Mouse (Mus musculus) monocyte, adult 59 days (primary cell): ENCODE data around the gene Mrps16. TPM values are rescaled to one million over a fixed set of nuclear protein-coding genes. Genes with fewer than 3 reads are reported as not detected.

ENCODE experiments used
- total RNA-seq, 2 experiments: library from RNA; stranded (reverse); gene quantifications; one replicate each; pipeline ENCODE4 v1.2.4; 2023

Gene Mrps16
- 10 to 100 TPM; 23.5 to 27.3 TPM for total RNA-seq

GRCm38 (mm10) chr14:20393205-20393913, at the start of gene Mrps16:
Gene Mrps16, minus strand, starts transcription at chr14:20393634.

GRCm38 (mm10) chr14:20388441-20389129, 4.8 kb downstream of the Mrps16 start, which contains the start of gene Dnajc9:
Gene Dnajc9, minus strand, starts transcription at chr14:20388910.

GRCm38 (mm10) chr14:20347991-20348541, 45.4 kb downstream of the Mrps16 start, which contains the start of the genes Ecd and Fam149b:
Gene Ecd, minus strand, starts transcription at chr14:20348121.
Gene Fam149b, plus strand, starts transcription at chr14:20348162.

Other genes starting within 250 kb of the Mrps16 start
- gene Kcnk5, start 211.8 kb downstream of the Mrps16 start, total RNA-seq: under 1 TPM in 1 of 2 experiments, not detected in 1; 0.13 TPM
- not detected for gene Kcnk16, start 124.4 kb downstream of the Mrps16 start, total RNA-seq
- 10 to 100 TPM; 30.3 to 31.9 TPM for gene Nudt13, start 98.9 kb downstream of the Mrps16 start, total RNA-seq
- gene Ecd, start 45.5 kb downstream of the Mrps16 start, total RNA-seq: 10 to 100 TPM; 25.6 to 28.5 TPM
- gene Fam149b, start 45.5 kb downstream of the Mrps16 start, total RNA-seq: 10 to 100 TPM; 22.3 to 23.6 TPM
- gene Dnajc9, start 4.7 kb downstream of the Mrps16 start, total RNA-seq: 1 to 10 TPM; 9.1 to 9.3 TPM
- not detected for gene Cfap70, start 58.6 kb upstream of the Mrps16 start, total RNA-seq
- 10 to 100 TPM; 60.9 to 75.6 TPM for gene Anxa7, start 86.5 kb upstream of the Mrps16 start, total RNA-seq
- gene Mss51, start 103.3 kb upstream of the Mrps16 start, total RNA-seq: 1 to 10 TPM; 1.2 to 1.3 TPM
- gene Ppp3cb, start 152.9 kb upstream of the Mrps16 start, total RNA-seq: 10 to 100 TPM; 54.9 to 56.5 TPM
- gene Usp54, start 247.4 kb upstream of the Mrps16 start, total RNA-seq: 1 to 10 TPM; 2.8 to 3.1 TPM